Mouse (Mus musculus) naive thymus-derived CD4-positive, alpha-beta T cell, adult 2 months (primary cell): ENCODE measurements around the gene Tmem30c.
"Not testable (repeated sequence)": the region's sequence is repeated elsewhere in the genome, so short reads cannot be mapped to it uniquely, and the experiment has no call there.

ENCODE experiments used
- DNase-seq: peaks from one replicate; pipeline ENCODE4 v3.0.0-alpha.2; 2011; ENCODE audit warnings: low read depth

The Tmem30c gene

GRCm38 (mm10) chr16:57231937-57232310 lies 60.7 kb downstream of the Tmem30c start:
- not testable (repeated sequence) for DNase-seq

- DNase-seq = peak; percentile 99
Measured at GRCm38 (mm10) chr16:57231089-57231936, 61.4 kb downstream of the Tmem30c start, which contains the start of gene Tbc1d23. Tbc1d23 (minus strand) TSS chr16:57231504.

GRCm38 (mm10) chr16:57226444-57226843 lies 66.2 kb downstream of the Tmem30c start:
- no peak for DNase-seq

GRCm38 (mm10) chr16:57220361-57220760 lies 72.3 kb downstream of the Tmem30c start:
- no peak for DNase-seq
